Mouse (Mus musculus): ENCODE data around the gene Olfr547. TPM values are rescaled to one million over a fixed set of nuclear protein-coding genes. Genes with fewer than 3 reads are reported as not detected.

Gene Olfr547
- total RNA-seq, 2 experiments from 2014 or later: not detected

GRCm38 (mm10) chr7:102564999-102565997, 30.7 kb downstream of the Olfr547 start, which contains the start of gene Trim21:
Gene Trim21, minus strand, starts transcription at chr7:102565486.
- peak; percentile 98 for ATAC-seq (replicated peaks; ENCODE audit: poor library complexity, severe bottlenecking)

DNA sequence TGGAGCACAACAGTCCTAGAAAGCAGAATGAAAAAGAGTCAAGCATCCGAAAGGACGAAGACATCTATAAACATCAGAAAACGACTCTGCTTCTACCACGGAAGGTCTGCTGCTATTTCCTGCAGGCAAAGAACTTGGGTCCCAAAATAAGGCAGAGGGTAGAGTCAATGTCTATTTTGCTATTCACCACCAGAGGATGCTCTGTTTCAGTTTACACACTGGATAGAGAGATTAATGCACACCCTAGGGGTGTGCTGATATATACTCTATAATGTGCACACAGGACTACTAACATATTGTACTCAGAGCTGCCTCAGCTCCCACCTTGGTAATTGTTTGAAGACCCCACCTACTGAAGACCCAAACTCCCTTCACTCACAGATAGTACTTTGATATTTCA, 31.7 kb downstream of the Olfr547 start:
- ATAC-seq (replicated peaks; ENCODE audit: poor library complexity, severe bottlenecking): no peak

GRCm38 (mm10) chr7:102571142-102571541, 36.6 kb downstream of the Olfr547 start, which contains the start of gene Olfr550:
Gene Olfr550, plus strand, starts transcription at chr7:102571442.
- ATAC-seq (replicated peaks; ENCODE audit: poor library complexity, severe bottlenecking): no peak

DNA sequence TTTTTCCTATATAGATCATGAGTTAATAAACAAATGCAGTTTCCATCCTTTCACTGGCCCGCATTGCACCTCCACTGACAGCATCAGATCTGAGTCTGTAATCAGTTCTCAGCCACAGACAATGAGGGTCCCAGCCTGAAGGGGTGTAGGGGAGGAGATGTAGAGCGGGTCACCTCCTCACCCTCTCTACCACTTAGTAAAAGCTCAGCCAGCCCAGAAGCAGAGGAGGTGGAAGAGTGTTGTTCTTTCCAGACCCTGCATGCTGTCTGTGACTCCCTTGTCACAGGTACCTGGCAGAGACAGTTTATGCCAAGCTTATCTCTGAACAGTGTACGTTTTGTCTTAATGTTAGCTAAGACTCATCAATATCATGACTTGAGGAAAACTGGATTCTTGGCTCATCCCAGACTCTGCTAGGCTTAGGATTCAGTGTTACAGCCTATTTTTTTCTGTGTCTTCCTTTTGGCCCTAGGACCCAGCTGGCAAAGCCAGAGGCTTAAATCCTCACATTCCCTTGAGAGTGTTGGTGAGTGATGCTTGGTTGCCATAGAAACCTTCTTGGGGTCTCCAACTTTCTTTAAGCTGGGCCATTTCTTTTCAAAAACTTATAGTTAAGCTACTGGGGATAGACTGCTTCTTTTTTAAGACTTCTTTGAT, 38.8 kb downstream of the Olfr547 start:
- no peak for ATAC-seq (replicated peaks; ENCODE audit: poor library complexity, severe bottlenecking)

DNA sequence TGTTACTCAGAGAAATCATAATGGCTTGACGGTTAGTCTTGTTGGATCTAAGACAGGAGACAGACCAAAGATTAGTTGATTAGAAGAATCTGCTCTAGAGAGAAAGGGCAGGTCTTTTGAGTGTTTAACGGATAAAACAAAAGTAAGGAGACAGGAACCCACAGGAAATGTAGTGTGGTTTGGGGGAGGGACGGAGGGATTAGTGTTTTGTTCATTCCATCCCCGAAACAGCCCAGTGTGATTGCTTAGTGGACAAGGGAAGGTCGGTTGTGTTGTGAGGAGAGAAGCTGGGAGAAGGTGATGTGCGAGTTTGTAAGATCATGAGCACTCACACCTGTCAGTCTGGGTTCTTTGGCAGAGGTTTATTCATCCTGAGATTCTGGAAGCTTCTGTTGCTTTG, 41.4 kb downstream of the Olfr547 start:
- no peak; the same call in 1 of the 2 replicates for ATAC-seq (replicated peaks; ENCODE audit: poor library complexity, severe bottlenecking)

Other genes with a start within 250 kb of the Olfr547 start
- 171 and 252 TPM in 2 replicates for gene Rrm1, start 93.1 kb upstream of the Olfr547 start, total RNA-seq (2014; fragmentation: Nextera tagmentation)
- 642 and 757 TPM in 2 replicates for gene Rrm1, start 93.1 kb upstream of the Olfr547 start, total RNA-seq (2017)
- not detected in 2 replicates for gene Olfr543, start 53.1 kb upstream of the Olfr547 start, total RNA-seq (2014; fragmentation: Nextera tagmentation)
- not detected in 2 replicates for gene Olfr543, start 53.1 kb upstream of the Olfr547 start, total RNA-seq (2017)
- not detected in 2 replicates for gene Olfr544, start 46.4 kb upstream of the Olfr547 start, total RNA-seq (2014; fragmentation: Nextera tagmentation)
- gene Olfr544, start 46.4 kb upstream of the Olfr547 start, total RNA-seq (2017): not detected in 2 replicates
- gene Olfr545, start 35.2 kb upstream of the Olfr547 start, total RNA-seq (2014; fragmentation: Nextera tagmentation): not detected in 2 replicates
- not detected in 2 replicates for gene Olfr545, start 35.2 kb upstream of the Olfr547 start, total RNA-seq (2017)
- gene Olfr548-ps1, start 6.1 kb downstream of the Olfr547 start, total RNA-seq (2014; fragmentation: Nextera tagmentation): not detected in 2 replicates
- not detected in 2 replicates for gene Olfr548-ps1, start 6.1 kb downstream of the Olfr547 start, total RNA-seq (2017)
- not detected in 2 replicates for gene Olfr549, start 15.1 kb downstream of the Olfr547 start, total RNA-seq (2014; fragmentation: Nextera tagmentation)
- not detected in 2 replicates for gene Olfr549, start 15.1 kb downstream of the Olfr547 start, total RNA-seq (2017)
- gene Trim21, start 30.7 kb downstream of the Olfr547 start, total RNA-seq (2014; fragmentation: Nextera tagmentation): 14.9 and 15.9 TPM in 2 replicates
- 31.5 and 33.5 TPM in 2 replicates for gene Trim21, start 30.7 kb downstream of the Olfr547 start, total RNA-seq (2017)
- gene Olfr550, start 36.7 kb downstream of the Olfr547 start, total RNA-seq (2014; fragmentation: Nextera tagmentation): not detected in 2 replicates
- not detected in 2 replicates for gene Olfr550, start 36.7 kb downstream of the Olfr547 start, total RNA-seq (2017)
- gene Olfr551, start 57.1 kb downstream of the Olfr547 start, total RNA-seq (2014; fragmentation: Nextera tagmentation): not detected in 2 replicates
- gene Olfr551, start 57.1 kb downstream of the Olfr547 start, total RNA-seq (2017): not detected in 2 replicates
- not detected in 2 replicates for gene Olfr552, start 63.0 kb downstream of the Olfr547 start, total RNA-seq (2014; fragmentation: Nextera tagmentation)
- gene Olfr552, start 63.0 kb downstream of the Olfr547 start, total RNA-seq (2017): 0.09 TPM in 1 of 2 replicates, not detected in the other
- gene Olfr553, start 83.5 kb downstream of the Olfr547 start, total RNA-seq (2014; fragmentation: Nextera tagmentation): not detected in 2 replicates
- not detected in 2 replicates for gene Olfr553, start 83.5 kb downstream of the Olfr547 start, total RNA-seq (2017)
- gene Olfr554, start 103.7 kb downstream of the Olfr547 start, total RNA-seq (2014; fragmentation: Nextera tagmentation): not detected in 2 replicates
- not detected in 2 replicates for gene Olfr554, start 103.7 kb downstream of the Olfr547 start, total RNA-seq (2017)
- gene Olfr555, start 124.1 kb downstream of the Olfr547 start, total RNA-seq (2014; fragmentation: Nextera tagmentation): not detected in 2 replicates
- not detected in 2 replicates for gene Olfr555, start 124.1 kb downstream of the Olfr547 start, total RNA-seq (2017)
- gene Olfr556, start 130.2 kb downstream of the Olfr547 start, total RNA-seq (2014; fragmentation: Nextera tagmentation): not detected in 2 replicates
- not detected in 2 replicates for gene Olfr556, start 130.2 kb downstream of the Olfr547 start, total RNA-seq (2017)
- 4.8 and 13.0 TPM in 2 replicates for gene Trim68, start 152.6 kb downstream of the Olfr547 start, total RNA-seq (2014; fragmentation: Nextera tagmentation)
- 5.7 and 6.1 TPM in 2 replicates for gene Trim68, start 152.6 kb downstream of the Olfr547 start, total RNA-seq (2017)
- not detected in 2 replicates for gene Olfr557, start 161.2 kb downstream of the Olfr547 start, total RNA-seq (2014; fragmentation: Nextera tagmentation)
- not detected in 2 replicates for gene Olfr557, start 161.2 kb downstream of the Olfr547 start, total RNA-seq (2017)
- gene Olfr558, start 167.5 kb downstream of the Olfr547 start, total RNA-seq (2014; fragmentation: Nextera tagmentation): not detected in 2 replicates
- not detected in 2 replicates for gene Olfr558, start 167.5 kb downstream of the Olfr547 start, total RNA-seq (2017)
- not detected in 2 replicates for gene Olfr33, start 184.3 kb downstream of the Olfr547 start, total RNA-seq (2014; fragmentation: Nextera tagmentation)
- gene Olfr33, start 184.3 kb downstream of the Olfr547 start, total RNA-seq (2017): not detected in 2 replicates
- not detected in 2 replicates for gene Olfr559, start 192.7 kb downstream of the Olfr547 start, total RNA-seq (2014; fragmentation: Nextera tagmentation)
- not detected in 2 replicates for gene Olfr559, start 192.7 kb downstream of the Olfr547 start, total RNA-seq (2017)
- not detected in 2 replicates for gene Olfr560, start 224.6 kb downstream of the Olfr547 start, total RNA-seq (2014; fragmentation: Nextera tagmentation)
- gene Olfr560, start 224.6 kb downstream of the Olfr547 start, total RNA-seq (2017): not detected in 2 replicates
- gene Olfr78, start 224.7 kb downstream of the Olfr547 start, total RNA-seq (2014; fragmentation: Nextera tagmentation): not detected in 2 replicates
- gene Olfr78, start 224.7 kb downstream of the Olfr547 start, total RNA-seq (2017): not detected in 2 replicates
- not detected in 2 replicates for gene Olfr561, start 236.5 kb downstream of the Olfr547 start, total RNA-seq (2014; fragmentation: Nextera tagmentation)
- gene Olfr561, start 236.5 kb downstream of the Olfr547 start, total RNA-seq (2017): not detected in 2 replicates

Measured in granulocyte monocyte progenitor cell, adult 5-6 weeks (primary cell).